Mouse (Mus musculus) frontal cortex, adult 2 months (tissue): ENCODE measurements around the gene Prdx5. TPM values are rescaled to one million over a fixed set of nuclear protein-coding genes. Genes with fewer than 3 reads are reported as not detected.
A peak's percentile ranks its signal among the peaks of the same experiment; 100 is the strongest.
"Not testable (repeated sequence)": the region's sequence is repeated elsewhere in the genome, so short reads cannot be mapped to it uniquely, and the experiment has no call there.

Source experiments
- DNase-seq, 2 experiments: peaks; one replicate each; pipeline ENCODE4 v3.0.0; 2022; ENCODE audit warnings: low spot score in 1 of 2; ENCODE audit errors: extremely low spot score in 1 of 2
- polyA plus RNA-seq: library from polyadenylated mRNA; depleted of rRNA; stranded (reverse); fragments of >200 nt; gene quantifications from 2 replicates; pipeline ENCODE4 v1.2.3, GENCODE M21; 2012

Gene Prdx5
- polyA plus RNA-seq, 1 experiment: 322 TPM

DNA sequence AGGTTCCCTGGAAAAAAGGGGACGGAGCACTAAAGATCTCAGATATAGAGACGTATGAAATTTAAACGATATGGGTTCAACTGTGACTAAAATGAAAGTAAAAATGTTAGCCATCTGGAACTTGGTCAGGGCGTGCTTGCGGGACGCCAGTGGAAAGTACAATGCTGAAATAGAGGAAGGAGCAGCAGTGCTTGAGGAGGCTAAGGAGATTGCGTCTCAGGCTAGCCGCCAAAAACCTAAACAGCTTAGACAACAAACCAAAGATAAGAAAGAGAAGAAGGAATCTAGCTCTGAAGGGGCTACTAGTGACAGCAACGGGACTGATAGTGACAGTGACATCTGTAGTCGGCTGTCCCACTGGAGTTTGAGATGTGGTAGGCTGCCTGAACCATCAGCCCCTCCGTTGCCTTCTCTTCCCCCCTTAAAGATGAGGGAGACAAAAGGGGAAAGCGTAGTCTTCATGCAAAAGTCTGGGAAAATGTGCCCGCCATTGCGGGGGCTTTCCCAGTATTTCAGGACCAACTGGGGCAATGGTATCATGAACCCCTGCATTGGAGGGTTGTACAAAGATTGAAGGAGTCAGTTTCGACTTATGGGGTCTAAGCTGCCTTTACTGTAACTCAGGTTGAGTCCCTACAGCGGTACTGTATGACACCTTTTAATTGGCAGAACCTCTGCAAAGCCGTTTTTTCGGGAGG is 14.1 kb downstream of the Prdx5 start:
- not testable (repeated sequence) for DNase-seq

GRCm38 (mm10) chr19:6893731-6894451 is 16.0 kb downstream of the Prdx5 start:
- no peak for DNase-seq

DNA sequence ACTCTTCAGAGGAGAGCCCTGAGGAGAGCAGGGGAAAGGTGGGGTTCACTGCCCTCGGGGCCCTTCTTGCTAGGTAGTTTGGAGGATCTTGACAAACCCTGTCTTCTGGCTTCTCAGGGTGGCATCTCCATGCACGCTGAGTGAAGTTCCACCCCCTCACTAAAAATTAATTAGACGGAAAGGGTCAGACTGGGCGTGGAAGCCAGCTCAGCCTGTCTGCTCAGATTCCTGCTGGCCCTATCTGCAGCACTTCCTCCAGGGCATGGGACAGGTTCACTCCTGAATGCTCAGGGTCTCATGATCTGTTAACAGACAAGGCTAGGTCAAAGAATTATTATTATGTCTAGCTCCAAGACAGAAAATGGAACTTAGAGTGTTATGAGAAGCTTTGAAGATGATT is 17.4 kb downstream of the Prdx5 start:
- no peak for DNase-seq

GRCm38 (mm10) chr19:6877965-6878364 is 31.9 kb downstream of the Prdx5 start:
- no peak for DNase-seq

GRCm38 (mm10) chr19:6876799-6877198 is 33.1 kb downstream of the Prdx5 start:
- DNase-seq: no peak

- DNase-seq: peak in 1 of 2 experiments; percentile 27
These were observed 34.1 kb downstream of the Prdx5 start for GRCm38 (mm10) chr19:6875834-6876233.

DNA sequence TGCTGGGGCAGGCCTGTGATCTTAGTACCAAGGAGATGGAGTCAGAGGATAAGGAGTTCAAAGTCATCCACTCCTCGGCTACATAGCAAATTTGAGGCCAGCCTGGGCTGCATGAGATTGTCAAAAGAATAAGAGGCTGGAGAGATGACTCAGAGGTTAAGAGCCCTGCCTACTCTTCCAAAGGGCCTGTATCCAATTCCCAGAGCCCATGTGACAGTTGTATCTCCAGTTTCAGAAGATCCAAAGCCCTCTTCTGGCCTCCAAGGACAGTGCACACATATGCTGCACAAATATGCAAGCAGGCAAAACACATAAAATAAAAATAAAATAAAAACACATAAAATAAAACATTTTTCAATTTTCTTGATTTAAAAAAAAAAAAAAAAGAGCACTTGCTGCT is 35.6 kb downstream of the Prdx5 start:
- no peak for DNase-seq

GRCm38 (mm10) chr19:6872701-6873100 is 37.2 kb downstream of the Prdx5 start:
- DNase-seq: no peak

DNA sequence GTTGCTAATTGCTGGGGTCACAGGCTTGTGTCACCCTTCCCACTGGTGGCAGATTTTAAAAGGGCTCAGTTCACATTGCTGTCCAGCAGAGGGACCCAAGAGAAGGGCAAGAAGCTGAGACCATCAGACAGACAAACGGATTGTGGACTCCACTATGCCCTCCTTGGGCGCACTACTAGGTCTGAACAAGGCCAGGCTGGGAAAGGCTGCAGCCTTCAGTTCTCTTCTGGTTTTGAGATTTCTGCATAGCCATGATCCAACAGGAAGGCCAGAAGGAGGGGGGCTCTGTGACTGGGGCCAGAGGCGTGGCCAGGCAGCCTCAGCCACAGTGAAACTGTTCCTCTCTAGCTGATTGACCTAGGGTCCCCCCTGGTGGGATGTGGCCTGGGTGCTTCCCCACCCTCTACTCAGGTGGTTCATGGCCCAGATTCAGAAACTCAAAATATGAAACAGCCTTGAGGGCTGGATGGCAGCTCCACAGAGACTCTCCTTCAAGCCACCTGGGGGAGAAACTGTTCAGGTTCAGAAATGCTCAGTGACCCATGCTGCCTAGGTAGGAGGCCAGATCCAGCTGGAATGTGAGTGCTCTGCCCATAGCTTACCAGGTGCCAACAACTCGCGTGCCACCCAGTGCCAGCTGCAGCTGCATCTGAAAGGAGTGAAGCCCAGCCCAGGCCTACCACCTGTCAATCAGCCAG is 38.2 kb downstream of the Prdx5 start:
- no peak for DNase-seq

GRCm38 (mm10) chr19:6869355-6869754 is 40.6 kb downstream of the Prdx5 start:
- DNase-seq: no peak

DNA sequence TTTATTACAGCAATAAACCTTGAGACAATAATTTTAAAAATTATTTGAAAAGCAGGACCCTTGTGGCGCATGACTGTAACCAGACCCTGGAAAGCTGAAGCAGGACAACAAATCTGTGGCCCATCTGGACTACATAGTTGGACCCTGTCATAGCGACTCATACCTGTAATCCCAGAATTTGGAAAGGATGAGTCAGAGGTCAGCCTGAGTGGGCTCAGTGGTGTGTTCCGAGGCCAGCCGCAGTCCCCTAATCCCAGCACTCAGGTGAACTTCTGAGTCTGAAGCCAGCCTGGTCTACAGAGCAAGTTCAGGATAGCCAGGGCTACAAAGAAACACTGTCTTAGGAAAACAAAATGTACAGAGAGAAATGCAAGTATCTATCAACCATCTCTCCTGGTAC is 48.5 kb downstream of the Prdx5 start:
- no peak for DNase-seq

DNA sequence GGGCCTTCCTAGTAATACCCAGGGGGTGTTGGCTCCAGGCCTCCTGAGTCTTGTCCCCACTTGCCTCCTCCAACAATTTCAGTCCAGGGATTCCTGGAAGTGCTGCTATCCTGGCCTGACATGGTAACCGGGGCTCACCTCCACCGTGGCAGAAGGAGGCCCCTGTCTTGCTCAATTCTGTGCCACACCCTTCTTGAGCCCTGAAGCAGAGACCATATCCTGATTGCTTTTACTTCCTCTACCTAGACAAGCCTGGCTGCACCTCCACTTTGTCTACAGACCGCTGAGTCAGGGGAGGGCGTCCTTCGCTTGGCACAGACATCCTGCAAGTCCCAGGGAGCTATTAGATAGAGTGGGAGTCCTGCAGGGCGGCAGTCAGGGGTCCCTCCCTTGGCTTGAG is 49.2 kb downstream of the Prdx5 start:
- DNase-seq: no peak

- no peak for DNase-seq
These were observed 49.9 kb downstream of the Prdx5 start for GRCm38 (mm10) chr19:6859971-6860370.

DNA sequence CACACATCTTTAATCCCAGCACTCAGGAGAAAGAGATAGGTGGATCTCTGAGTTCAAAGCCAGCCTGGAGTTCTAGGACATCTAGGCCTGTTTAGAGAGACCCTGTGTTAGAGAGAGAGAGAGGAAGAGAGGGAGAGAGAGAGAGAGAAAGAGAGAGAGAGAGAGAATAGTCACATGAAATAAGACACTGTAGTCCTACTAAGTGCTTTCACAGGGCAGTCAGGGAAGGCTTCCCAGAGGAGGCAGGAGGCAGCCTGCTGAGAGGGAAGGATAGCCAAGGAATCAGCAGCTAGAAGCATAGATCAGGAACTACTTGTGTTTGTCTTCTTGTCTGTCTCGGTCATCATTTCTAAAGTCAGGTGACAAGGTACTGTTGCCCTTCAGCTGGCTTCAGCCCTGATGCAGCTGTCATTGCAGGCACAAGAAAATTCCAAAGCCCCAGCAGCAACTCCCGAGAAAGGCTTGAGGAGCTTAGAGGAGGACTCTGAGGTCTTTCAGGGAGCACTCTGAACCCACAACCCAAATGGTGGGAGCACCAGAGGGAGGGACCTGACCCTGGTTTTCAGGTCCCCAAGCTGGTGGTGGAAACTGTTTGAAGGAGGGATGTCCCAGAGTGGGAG is 50.8 kb downstream of the Prdx5 start:
- no peak for DNase-seq

GRCm38 (mm10) chr19:6858031-6858430 is 51.9 kb downstream of the Prdx5 start, which contains the start of gene Ccdc88b:
Gene Ccdc88b, minus strand, starts transcription at chr19:6858211.
- DNase-seq: no peak

DNA sequence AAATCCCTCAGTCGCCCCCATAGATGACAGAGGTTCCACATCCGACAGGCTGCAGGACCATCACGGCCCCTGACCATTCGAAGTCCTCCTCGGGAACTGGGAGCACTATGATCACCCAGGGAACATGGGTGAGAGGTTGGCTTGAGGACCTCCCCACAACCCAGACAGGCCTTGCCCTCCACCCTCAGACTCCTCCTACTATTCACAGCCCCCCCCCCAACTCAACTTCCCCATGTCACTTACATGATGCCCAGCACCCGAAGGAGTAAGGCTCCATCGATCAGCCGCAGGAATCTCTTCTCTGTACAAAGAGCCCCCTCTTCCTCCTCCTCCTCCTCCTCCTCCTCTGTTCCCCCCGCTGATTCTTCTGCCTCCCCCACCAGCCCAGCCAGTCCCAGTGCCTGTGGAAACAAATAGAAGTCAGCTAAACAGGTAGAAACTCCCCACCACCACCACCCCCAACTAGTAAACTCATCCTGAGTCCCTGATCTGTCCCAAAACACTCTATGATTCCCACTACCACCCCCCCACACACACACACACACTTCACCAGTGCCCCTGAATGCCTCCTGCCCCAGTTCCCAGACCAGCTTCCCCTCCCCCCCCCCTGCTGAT is 52.4 kb downstream of the Prdx5 start:
- DNase-seq: no peak

DNA sequence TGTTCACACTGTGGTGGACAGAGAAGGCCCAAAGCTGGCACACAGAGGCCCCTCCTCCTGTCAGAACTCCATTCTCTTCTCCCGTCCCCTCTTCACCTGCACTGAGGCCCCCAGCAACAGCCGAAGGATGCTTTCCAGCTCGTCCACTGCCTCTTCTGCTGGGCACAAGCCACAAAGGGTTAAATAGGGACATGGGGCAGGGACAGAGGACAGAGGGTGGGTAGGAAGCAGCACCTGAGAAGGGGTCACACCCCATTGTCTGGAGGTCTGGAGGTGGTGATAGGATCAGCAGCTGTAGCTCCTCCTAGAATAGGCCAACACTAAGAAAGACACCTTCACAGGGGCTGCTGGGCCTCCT is 52.9 kb downstream of the Prdx5 start:
- DNase-seq: no peak
